Mouse (Mus musculus) limb, embryonic 11.5 days (tissue): ENCODE data around the gene Cldn18. TPM values are rescaled to one million over a fixed set of nuclear protein-coding genes. Genes with fewer than 3 reads are reported as not detected.

Source experiments
- ATAC-seq: fragments of 200-750 bp; cut with Nextera tagmentation; 2 replicates; pipeline ENCODE4 v1.8.0; 2017; ENCODE audit warnings: low read depth; ENCODE audit not compliant: insufficient number of reproducible peaks, low FRiP score, low TSS enrichment
- DNase-seq: peaks from one replicate; pipeline ENCODE4 v3.0.0-alpha.2; 2015; ENCODE audit warnings: low spot score
- H3K27ac ChIP-seq: fragments of 300-500 bp; sonication (generic); replicated peaks from 2 replicates; pipeline ENCODE4 v1.5.1; 2014; ENCODE audit warnings: low read depth, mild to moderate bottlenecking, low read length
- H3K27me3 ChIP-seq: fragments of 300-500 bp; sonication (generic); 2 replicates; pipeline ENCODE4 v1.6.1; 2014; ENCODE audit warnings: mild to moderate bottlenecking, low read length, mixed read lengths; ENCODE audit not compliant: control insufficient read depth, insufficient read depth
- H3K36me3 ChIP-seq: fragments of 300-500 bp; sonication (generic); 2 replicates; pipeline ENCODE4 v1.6.1; 2014; ENCODE audit warnings: mild to moderate bottlenecking, low read length, moderate library complexity, mixed read lengths; ENCODE audit not compliant: control insufficient read depth, insufficient read depth
- H3K4me1 ChIP-seq: fragments of 300-500 bp; sonication (generic); 2 replicates; pipeline ENCODE4 v1.6.1; 2014; ENCODE audit warnings: low read length, mixed read lengths; ENCODE audit not compliant: control insufficient read depth, insufficient read depth
- H3K4me2 ChIP-seq: fragments of 300-500 bp; sonication (generic); 2 replicates; pipeline ENCODE4 v1.6.1; 2014; ENCODE audit warnings: low read depth, mild to moderate bottlenecking, moderate library complexity; ENCODE audit not compliant: severe bottlenecking
- H3K4me3 ChIP-seq: fragments of 300-500 bp; sonication (generic); 2 replicates; pipeline ENCODE4 v1.5.1; 2014; ENCODE audit warnings: low read depth, low read length
- H3K9ac ChIP-seq: fragments of 300-500 bp; sonication (generic); 2 replicates; pipeline ENCODE4 v1.6.1; 2014; ENCODE audit warnings: mild to moderate bottlenecking, low read length
- H3K9me3 ChIP-seq: fragments of 300-500 bp; sonication (generic); 2 replicates; pipeline ENCODE4 v1.6.1; 2016; ENCODE audit warnings: low read length; ENCODE audit not compliant: control insufficient read depth
- WGBS: fragments of 180-500 bp; shearing (Covaris S2); extraction: QIAGEN DNeasy Blood & Tissue Kit; methylation state at CpG from one replicate; pipeline ENCODE4 v1.1.7; 2014; 5-methylcytosine and 5-hydroxymethylcytosine counted together
- polyA plus RNA-seq: library from polyadenylated mRNA; unstranded; fragments of >200 nt; fragmentation: Nextera tagmentation; extraction: Ambion mirVana; gene quantifications from 2 replicates; pipeline ENCODE4 v1.2.1, GENCODE M21; 2014

The Cldn18 gene
- polyA plus RNA-seq, 1 experiment from 2014 or later = not detected

GRCm38 (mm10) chr9:99671603-99672002 is 45.5 kb downstream of the Cldn18 start:
- Histone ChIP-seq H3K36me3 (peaks cover 12% of the 10 kb centered on the region), H3K9ac (no peak overlapping the region), H3K4me1 (no peaks in the 10 kb centered on the region), H3K27me3 (no peaks in the 10 kb centered on the region), H3K4me3 (no peak overlapping the region), H3K4me2 (no peak overlapping the region), H3K27ac (no peak overlapping the region), H3K9me3 (no peaks in the 10 kb centered on the region)
- WGBS = 33% methylated on average over 2 of the region's 2 CpGs
- DNase-seq (no peak), ATAC-seq (no peak)

GRCm38 (mm10) chr9:99667596-99667995 is 49.5 kb downstream of the Cldn18 start:
- Histone ChIP-seq H3K36me3 (peaks cover 21% of the 10 kb centered on the region), H3K4me2 (no peak overlapping the region), H3K9me3 (no peaks in the 10 kb centered on the region), H3K9ac (no peak overlapping the region), H3K27ac (no peak overlapping the region), H3K4me3 (no peak overlapping the region), H3K4me1 (no peaks in the 10 kb centered on the region), H3K27me3 (no peaks in the 10 kb centered on the region)
- ATAC-seq = no peak
- DNase-seq = no peak
- 91% methylated on average over 8 of the region's 8 CpGs for WGBS

- DNase-seq (no peak), ATAC-seq (no peak)
- no peaks in the 10 kb centered on the region for H3K9me3 ChIP-seq
- no peak overlapping the region for H3K27ac ChIP-seq
- no peaks in the 10 kb centered on the region for H3K27me3 ChIP-seq
- H3K4me2 ChIP-seq = no peak overlapping the region
- H3K4me3 ChIP-seq = no peak overlapping the region
- peaks cover 14% of the 10 kb centered on the region; the same call in 1 of the 2 replicates for H3K36me3 ChIP-seq
- no peaks in the 10 kb centered on the region for H3K4me1 ChIP-seq
- 94% methylated on average over 10 of the region's 10 CpGs for WGBS
- H3K9ac ChIP-seq = no peak overlapping the region
Measured at GRCm38 (mm10) chr9:99662887-99663286, 54.2 kb downstream of the Cldn18 start.

GRCm38 (mm10) chr9:99662406-99662805 is 54.7 kb downstream of the Cldn18 start:
- ATAC-seq = no peak; the same call in 1 of the 2 replicates
- H3K27ac ChIP-seq = no peak overlapping the region

GRCm38 (mm10) chr9:99661606-99662166 is 55.4 kb downstream of the Cldn18 start:
- H3K4me3 ChIP-seq = no peak overlapping the region
- ATAC-seq (no peak), DNase-seq (no peak)
- H3K9ac ChIP-seq = no peak overlapping the region
- no peaks in the 10 kb centered on the region for H3K9me3 ChIP-seq
- 82% methylated on average over 16 of the region's 16 CpGs for WGBS
- H3K27me3 ChIP-seq = no peaks in the 10 kb centered on the region
- H3K27ac ChIP-seq = no peak overlapping the region
- H3K4me2 ChIP-seq = no peak overlapping the region
- no peaks in the 10 kb centered on the region for H3K4me1 ChIP-seq
- peaks cover 9% of the 10 kb centered on the region; the same call in 1 of the 2 replicates for H3K36me3 ChIP-seq

More at GRCm38 (mm10) chr9:99662406-99662805, 54.7 kb downstream of the Cldn18 start:
- Histone ChIP-seq H3K9me3 (no peaks in the 10 kb centered on the region), H3K4me1 (no peaks in the 10 kb centered on the region), H3K4me3 (no peak overlapping the region), H3K4me2 (no peak overlapping the region), H3K27me3 (no peaks in the 10 kb centered on the region), H3K36me3 (peaks cover 12% of the 10 kb centered on the region; the same call in 1 of the 2 replicates), H3K9ac (no peak overlapping the region)
- DNase-seq = peak; percentile 88
- WGBS = 34% methylated on average over 7 of the region's 7 CpGs

GRCm38 (mm10) chr9:99660756-99661155 is 56.3 kb downstream of the Cldn18 start:
- DNase-seq = no peak
- Histone ChIP-seq H3K9me3 (no peaks in the 10 kb centered on the region), H3K4me3 (no peak overlapping the region), H3K4me2 (no peak overlapping the region), H3K27me3 (no peaks in the 10 kb centered on the region), H3K36me3 (peaks cover 9% of the 10 kb centered on the region; the same call in 1 of the 2 replicates), H3K27ac (no peak overlapping the region), H3K4me1 (no peaks in the 10 kb centered on the region), H3K9ac (no peak overlapping the region)
- 82% methylated on average over 10 of the region's 10 CpGs for WGBS
- no peak for ATAC-seq

- H3K27me3 ChIP-seq = no peaks in the 10 kb centered on the region
- 95% methylated on average over 6 of the region's 6 CpGs for WGBS
- ATAC-seq (no peak), DNase-seq (no peak)
- H3K27ac ChIP-seq = no peak overlapping the region
- H3K9ac ChIP-seq = no peak overlapping the region
- H3K9me3 ChIP-seq = no peaks in the 10 kb centered on the region
- no peak overlapping the region for H3K4me2 ChIP-seq
- H3K4me1 ChIP-seq = no peaks in the 10 kb centered on the region
- H3K36me3 ChIP-seq = peaks cover 11% of the 10 kb centered on the region
- no peak overlapping the region for H3K4me3 ChIP-seq
Measured at GRCm38 (mm10) chr9:99646102-99646501, 71.0 kb downstream of the Cldn18 start.

- WGBS = 90% methylated on average over 6 of the region's 6 CpGs
- Histone ChIP-seq H3K4me1 (no peaks in the 10 kb centered on the region), H3K27ac (no peak overlapping the region), H3K27me3 (no peaks in the 10 kb centered on the region), H3K4me3 (no peak overlapping the region), H3K9ac (no peak overlapping the region), H3K36me3 (peaks cover 11% of the 10 kb centered on the region), H3K9me3 (no peaks in the 10 kb centered on the region), H3K4me2 (no peak overlapping the region)
- ATAC-seq (no peak), DNase-seq (no peak)
Measured at GRCm38 (mm10) chr9:99645416-99645815, 71.7 kb downstream of the Cldn18 start.

GRCm38 (mm10) chr9:99639957-99640356 is 77.1 kb downstream of the Cldn18 start:
- DNase-seq (no peak), ATAC-seq (no peak)
- H3K4me2 ChIP-seq = no peak overlapping the region
- H3K4me1 ChIP-seq = no peaks in the 10 kb centered on the region
- no peak overlapping the region for H3K4me3 ChIP-seq
- no peaks in the 10 kb centered on the region for H3K27me3 ChIP-seq
- 96% methylated on average over 5 of the region's 5 CpGs for WGBS
- H3K36me3 ChIP-seq = peaks cover 4% of the 10 kb centered on the region
- H3K9ac ChIP-seq = no peak overlapping the region
- H3K9me3 ChIP-seq = no peaks in the 10 kb centered on the region
- no peak overlapping the region for H3K27ac ChIP-seq
